Mouse (Mus musculus): Measurements from ENCODE around the gene Carns1. TPM values are rescaled to one million over a fixed set of nuclear protein-coding genes. Genes with fewer than 3 reads are reported as not detected.
A peak's percentile ranks its signal among the peaks of the same experiment; 100 is the strongest.

The Carns1 gene
- polyA plus RNA-seq, 1 experiment from 2014 or later = 3.9 TPM

DNA sequence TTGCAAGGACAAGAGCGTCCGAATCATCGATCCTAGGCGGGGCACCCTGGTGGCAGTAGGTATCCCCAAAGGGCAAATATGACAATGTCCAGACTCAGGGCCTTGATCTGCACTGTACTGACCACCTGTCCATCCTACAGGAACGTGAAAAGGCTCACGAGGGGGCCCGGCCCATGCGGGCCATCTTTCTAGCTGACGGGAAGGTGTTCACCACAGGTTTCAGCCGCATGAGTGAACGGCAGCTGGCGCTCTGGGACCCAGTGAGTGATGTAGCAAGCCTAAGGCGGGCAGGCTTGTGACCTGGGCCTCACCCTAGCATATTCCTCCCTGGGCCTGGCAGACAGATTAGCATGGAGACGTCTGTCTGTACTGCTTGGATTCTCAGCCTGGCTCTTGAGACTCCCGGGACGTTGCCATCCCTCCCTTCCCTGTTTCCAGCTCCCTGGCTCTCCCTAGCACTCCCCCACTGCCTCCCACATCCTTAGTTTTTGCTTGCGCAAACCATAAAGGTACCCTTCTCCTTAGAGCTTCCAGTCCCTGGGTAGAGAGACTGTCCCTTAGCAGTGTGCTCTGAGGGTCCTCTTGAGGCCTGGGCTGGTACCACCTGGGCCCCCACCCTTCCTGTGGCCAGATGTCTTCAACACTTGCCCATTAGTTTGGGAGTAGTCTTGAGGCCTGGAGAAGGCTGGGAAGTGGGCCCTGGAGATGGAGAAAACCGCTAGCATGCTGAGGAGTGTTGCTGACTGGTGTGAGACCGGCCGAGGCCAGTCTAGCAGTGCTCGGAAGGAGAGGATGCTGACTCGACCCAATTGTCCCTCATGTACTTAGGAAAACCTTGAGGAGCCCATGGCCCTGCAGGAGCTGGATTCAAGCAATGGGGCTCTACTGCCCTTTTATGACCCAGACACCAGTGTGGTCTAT is 24.5 kb downstream of the Carns1 start:
- 90% methylated on average over 22 of the region's 22 CpGs for WGBS
- H3K36me3 ChIP-seq = peaks cover 52% of the 10 kb centered on the region
- no peak for DNase-seq (ENCODE audit: low spot score)
- no peak overlapping the region for H3K27ac ChIP-seq
- no peaks in the 10 kb centered on the region for H3K27me3 ChIP-seq (ENCODE audit: insufficient read depth, poor library complexity, severe bottlenecking)
- peaks cover 42% of the 10 kb centered on the region for H3K4me1 ChIP-seq (replicated peaks)
- H3K4me3 ChIP-seq = peak overlapping the region; percentile 2; the same call in 1 of the 2 replicates
- no peaks in the 10 kb centered on the region for H3K9me3 ChIP-seq

DNA sequence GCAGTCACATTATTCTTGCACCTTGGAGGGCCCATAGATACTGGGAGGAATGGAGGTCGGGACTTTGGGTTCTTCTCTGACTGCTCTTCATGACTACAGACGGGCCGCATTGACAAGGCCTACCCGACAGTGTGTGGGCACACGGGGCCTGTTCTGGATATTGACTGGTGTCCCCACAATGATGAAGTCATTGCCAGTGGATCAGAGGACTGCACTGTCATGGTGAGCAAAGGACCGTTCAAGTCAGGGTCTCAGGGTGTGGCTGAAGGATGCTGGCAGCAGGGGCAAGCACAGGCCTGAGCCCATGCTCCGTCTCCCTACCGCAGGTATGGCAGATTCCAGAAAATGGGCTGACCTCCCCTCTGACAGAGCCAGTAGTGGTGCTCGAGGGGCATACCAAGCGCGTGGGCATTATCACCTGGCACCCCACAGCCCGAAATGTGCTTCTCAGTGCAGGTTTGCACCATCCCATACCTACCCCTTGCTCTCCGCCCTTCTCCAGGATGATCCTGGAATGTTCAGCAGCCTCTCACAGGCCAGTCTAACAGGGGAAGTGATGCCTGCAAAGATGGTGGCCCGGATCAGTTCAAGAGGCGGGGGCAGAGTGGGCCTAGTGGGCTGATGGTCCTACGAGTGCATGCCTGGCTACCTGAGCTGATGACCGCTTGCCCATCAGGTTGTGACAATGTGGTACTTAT is 25.4 kb downstream of the Carns1 start:
- H3K36me3 ChIP-seq = peaks cover 44% of the 10 kb centered on the region
- peaks cover 39% of the 10 kb centered on the region for H3K4me1 ChIP-seq (replicated peaks)
- no peaks in the 10 kb centered on the region for H3K9me3 ChIP-seq
- no peak for DNase-seq (ENCODE audit: low spot score)
- peak overlapping the region; percentile 79 for H3K4me3 ChIP-seq
- H3K27me3 ChIP-seq (ENCODE audit: insufficient read depth, poor library complexity, severe bottlenecking) = no peaks in the 10 kb centered on the region
- no peak overlapping the region for H3K27ac ChIP-seq
- 94% methylated on average over 17 of the region's 17 CpGs for WGBS

DNA sequence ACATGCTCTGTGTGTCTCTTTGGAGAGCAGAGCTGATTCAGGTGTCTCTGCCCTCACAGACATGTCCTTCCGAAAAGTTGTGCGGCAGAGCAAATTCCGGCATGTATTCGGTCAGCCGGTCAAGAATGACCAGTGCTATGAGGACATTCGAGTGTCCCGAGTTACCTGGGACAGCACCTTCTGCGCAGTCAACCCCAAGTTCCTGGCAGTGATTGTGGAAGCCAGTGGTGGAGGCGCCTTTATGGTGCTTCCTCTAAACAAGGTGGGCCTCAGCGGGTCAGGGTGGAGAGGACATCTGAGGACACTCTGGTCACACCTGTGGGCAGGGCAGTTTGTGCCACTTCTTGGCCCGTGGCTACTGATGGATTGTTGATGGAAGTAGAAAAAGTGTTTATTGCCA is 26.0 kb downstream of the Carns1 start:
- no peak for DNase-seq (ENCODE audit: low spot score)
- Histone ChIP-seq H3K4me3 (peak overlapping the region; percentile 79), H3K4me1 (replicated peaks) (peaks cover 43% of the 10 kb centered on the region), H3K27ac (no peak overlapping the region), H3K9me3 (no peaks in the 10 kb centered on the region), H3K36me3 (peaks cover 44% of the 10 kb centered on the region), H3K27me3 (ENCODE audit: insufficient read depth, poor library complexity, severe bottlenecking) (no peaks in the 10 kb centered on the region)
- WGBS = 90% methylated on average over 11 of the region's 11 CpGs

DNA sequence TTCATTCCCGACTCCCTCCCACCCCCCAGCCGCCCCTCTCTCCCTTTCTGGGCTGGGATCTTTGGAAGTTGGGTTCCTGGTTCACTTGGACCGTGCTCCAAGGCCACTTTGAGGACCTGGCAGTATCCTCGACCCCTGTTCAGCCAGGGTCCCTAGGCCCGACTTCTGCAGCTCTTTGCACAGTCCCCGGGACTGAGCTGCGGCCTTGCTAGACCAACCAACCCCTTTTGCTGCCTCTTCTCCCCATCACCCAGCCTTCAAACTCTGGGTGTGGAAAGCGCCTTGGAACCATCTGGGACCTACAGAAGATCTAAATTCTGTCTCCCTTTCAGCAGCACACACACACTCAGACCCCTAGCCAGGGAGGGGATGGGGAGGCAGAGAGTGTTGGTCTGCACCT is 26.5 kb downstream of the Carns1 start:
- H3K4me3 ChIP-seq = peak overlapping the region; percentile 79
- H3K36me3 ChIP-seq = peaks cover 42% of the 10 kb centered on the region
- H3K4me1 ChIP-seq (replicated peaks) = peaks cover 42% of the 10 kb centered on the region
- 5% methylated on average over 8 of the region's 8 CpGs for WGBS
- DNase-seq (ENCODE audit: low spot score) = no peak
- H3K27ac ChIP-seq = peak overlapping the region; percentile 89
- no peaks in the 10 kb centered on the region for H3K9me3 ChIP-seq
- no peaks in the 10 kb centered on the region for H3K27me3 ChIP-seq (ENCODE audit: insufficient read depth, poor library complexity, severe bottlenecking)

DNA sequence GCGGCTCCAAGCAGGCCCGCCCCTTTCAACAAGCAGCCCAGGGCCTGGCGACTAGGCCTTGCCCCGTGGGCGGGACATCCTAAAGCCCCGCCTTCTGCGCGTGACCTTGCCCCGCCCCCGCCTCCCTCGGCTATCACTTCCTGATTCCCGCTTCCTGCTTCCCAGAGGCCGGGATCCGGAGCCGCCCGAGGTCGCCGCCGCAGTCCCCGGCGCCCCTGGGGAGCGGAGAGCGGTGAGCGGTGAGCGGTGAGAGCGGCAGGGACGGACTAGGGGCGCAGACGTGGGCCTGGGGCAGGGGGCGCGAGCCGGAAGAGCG is 26.8 kb downstream of the Carns1 start, which contains the start of gene Coro1b:
TSS of gene Coro1b (plus strand) at position 129 of the 316 bp plus-strand sequence.
- Histone ChIP-seq H3K27me3 (ENCODE audit: insufficient read depth, poor library complexity, severe bottlenecking) (no peaks in the 10 kb centered on the region), H3K27ac (peak within 1 kb of the TSS; percentile 89), H3K36me3 (peaks cover 38% of the 10 kb centered on the region), H3K9me3 (no peaks in the 10 kb centered on the region), H3K4me3 (peak within 1 kb of the TSS; percentile 79), H3K4me1 (replicated peaks) (peaks cover 44% of the 10 kb centered on the region)
- under 1% methylated on average over 33 of the region's 33 CpGs for WGBS
- DNase-seq (ENCODE audit: low spot score) = peak; percentile 96

DNA sequence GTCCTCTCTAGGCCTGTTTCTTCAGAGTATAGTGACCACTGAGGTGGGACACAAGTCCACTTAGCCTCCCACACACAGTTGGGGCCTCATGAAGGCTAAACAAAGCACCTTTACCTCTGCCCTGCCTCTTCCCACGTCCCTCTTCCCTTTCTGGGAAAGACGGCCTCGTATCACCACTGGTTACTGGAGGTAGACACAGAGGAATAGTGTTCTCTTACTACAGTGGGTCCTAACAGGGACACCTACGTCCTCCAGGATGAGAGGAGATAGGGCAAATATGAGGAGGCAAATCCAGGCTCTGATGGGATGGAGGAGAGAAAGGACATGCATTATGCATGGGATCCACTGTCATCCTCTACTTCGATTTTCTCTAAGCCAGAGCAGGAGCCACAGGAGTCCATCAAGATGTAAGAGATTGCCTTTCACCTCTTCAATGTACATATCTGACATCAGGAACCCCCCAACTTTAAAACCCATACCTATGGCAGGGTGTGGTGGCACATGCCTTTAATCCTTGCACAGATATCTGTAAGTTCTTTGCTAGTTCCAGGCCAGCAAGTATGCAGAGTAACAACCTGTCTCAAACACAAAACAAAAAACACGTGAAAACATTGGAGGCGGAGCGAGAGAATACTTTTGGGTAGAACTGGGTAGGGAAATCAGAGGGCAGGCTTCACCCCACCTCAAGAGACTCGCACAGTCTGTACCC is 27.3 kb downstream of the Carns1 start:
- H3K4me1 ChIP-seq (replicated peaks) = peaks cover 40% of the 10 kb centered on the region
- H3K27ac ChIP-seq = peak overlapping the region; percentile 89
- no peaks in the 10 kb centered on the region for H3K27me3 ChIP-seq (ENCODE audit: insufficient read depth, poor library complexity, severe bottlenecking)
- 33% methylated on average over 9 of the region's 9 CpGs for WGBS
- DNase-seq (ENCODE audit: low spot score) = no peak
- peak overlapping the region; percentile 79 for H3K4me3 ChIP-seq
- H3K9me3 ChIP-seq = no peaks in the 10 kb centered on the region
- H3K36me3 ChIP-seq = peaks cover 33% of the 10 kb centered on the region

DNA sequence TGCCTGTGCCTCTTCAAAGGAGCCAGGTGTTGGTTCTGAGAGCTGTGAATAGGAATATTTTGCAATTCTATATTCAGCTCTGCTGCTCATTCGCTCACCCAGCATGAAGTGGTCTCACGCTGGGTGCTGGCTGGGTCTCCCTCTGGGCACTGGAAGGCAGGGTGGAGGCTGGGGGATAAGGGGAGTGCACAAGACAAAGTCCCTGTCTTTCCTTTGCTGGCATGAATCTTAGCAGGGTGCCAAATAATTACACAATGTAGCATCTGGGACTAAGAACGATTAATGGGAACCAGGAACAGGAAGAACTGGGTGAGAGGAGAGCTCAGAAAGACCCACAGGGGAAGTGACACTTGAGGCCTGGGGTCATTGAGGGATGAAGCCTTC is 28.3 kb downstream of the Carns1 start:
- peaks cover 40% of the 10 kb centered on the region for H3K4me1 ChIP-seq (replicated peaks)
- no peaks in the 10 kb centered on the region for H3K9me3 ChIP-seq
- H3K27me3 ChIP-seq (ENCODE audit: insufficient read depth, poor library complexity, severe bottlenecking) = no peaks in the 10 kb centered on the region
- no peak overlapping the region for H3K4me3 ChIP-seq
- WGBS = 48% methylated on average over 3 of the region's 3 CpGs
- peaks cover 24% of the 10 kb centered on the region for H3K36me3 ChIP-seq
- no peak overlapping the region for H3K27ac ChIP-seq
- DNase-seq (ENCODE audit: low spot score) = no peak

DNA sequence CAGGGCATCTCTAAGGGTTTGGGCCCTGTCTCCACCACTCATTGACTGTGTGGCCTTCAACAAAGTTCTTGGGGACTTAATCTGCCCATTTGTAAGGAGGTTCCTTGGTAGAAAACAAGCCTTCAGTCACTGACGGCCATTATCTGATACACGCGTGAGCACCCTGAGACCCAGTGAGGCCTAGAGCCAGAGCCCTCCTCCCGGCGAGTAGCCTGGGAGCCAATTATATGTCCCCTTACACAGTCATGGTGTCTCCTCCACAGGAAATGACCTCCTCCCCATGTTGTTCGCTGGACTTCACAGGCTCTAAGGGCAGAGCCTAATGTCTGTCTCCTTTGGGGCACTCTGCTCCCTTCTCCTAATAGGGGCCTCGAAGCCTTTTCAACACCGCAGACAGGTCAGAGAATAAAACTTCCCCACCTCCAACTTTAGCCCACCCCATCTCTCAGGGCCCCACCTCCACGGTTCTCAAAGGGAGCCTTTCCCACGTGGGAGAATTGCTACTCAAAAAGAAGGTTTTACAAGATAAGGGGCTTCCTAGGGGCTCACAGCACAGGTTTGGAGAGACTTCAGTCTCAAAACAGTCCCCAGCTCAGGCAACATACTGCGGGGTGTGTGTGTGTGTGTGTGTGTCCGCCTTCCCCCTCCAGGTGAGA is 28.8 kb downstream of the Carns1 start:
- no peaks in the 10 kb centered on the region for H3K27me3 ChIP-seq (ENCODE audit: insufficient read depth, poor library complexity, severe bottlenecking)
- WGBS = 60% methylated on average over 12 of the region's 12 CpGs
- H3K4me3 ChIP-seq = no peak overlapping the region
- peaks cover 40% of the 10 kb centered on the region for H3K4me1 ChIP-seq (replicated peaks)
- H3K9me3 ChIP-seq = no peaks in the 10 kb centered on the region
- peaks cover 18% of the 10 kb centered on the region for H3K36me3 ChIP-seq
- DNase-seq (ENCODE audit: low spot score) = no peak
- H3K27ac ChIP-seq = no peak overlapping the region

DNA sequence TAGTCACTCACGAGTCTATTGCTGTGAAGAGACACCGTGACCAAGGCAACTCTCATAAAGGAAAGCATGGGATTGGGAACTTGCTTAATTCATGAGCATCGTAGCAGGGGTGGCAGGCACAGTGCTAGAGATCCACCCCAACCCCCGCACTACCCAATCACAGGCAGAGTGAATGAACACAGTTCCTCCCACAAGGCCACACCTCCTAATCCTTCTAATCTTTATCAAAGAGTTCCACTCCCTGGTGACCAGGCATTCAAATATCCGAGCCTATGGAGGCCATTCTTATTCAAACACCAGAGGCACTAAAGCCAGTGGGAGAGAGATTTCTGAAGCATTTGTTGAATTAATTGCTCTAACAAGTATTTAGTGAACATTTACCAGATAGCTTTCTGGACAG is 29.3 kb downstream of the Carns1 start:
- no peak overlapping the region for H3K4me3 ChIP-seq
- peaks cover 13% of the 10 kb centered on the region for H3K36me3 ChIP-seq
- 87% methylated on average over 5 of the region's 5 CpGs for WGBS
- peaks cover 40% of the 10 kb centered on the region for H3K4me1 ChIP-seq (replicated peaks)
- DNase-seq (ENCODE audit: low spot score) = no peak
- H3K27me3 ChIP-seq (ENCODE audit: insufficient read depth, poor library complexity, severe bottlenecking) = no peaks in the 10 kb centered on the region
- H3K27ac ChIP-seq = no peak overlapping the region
- no peaks in the 10 kb centered on the region for H3K9me3 ChIP-seq

DNA sequence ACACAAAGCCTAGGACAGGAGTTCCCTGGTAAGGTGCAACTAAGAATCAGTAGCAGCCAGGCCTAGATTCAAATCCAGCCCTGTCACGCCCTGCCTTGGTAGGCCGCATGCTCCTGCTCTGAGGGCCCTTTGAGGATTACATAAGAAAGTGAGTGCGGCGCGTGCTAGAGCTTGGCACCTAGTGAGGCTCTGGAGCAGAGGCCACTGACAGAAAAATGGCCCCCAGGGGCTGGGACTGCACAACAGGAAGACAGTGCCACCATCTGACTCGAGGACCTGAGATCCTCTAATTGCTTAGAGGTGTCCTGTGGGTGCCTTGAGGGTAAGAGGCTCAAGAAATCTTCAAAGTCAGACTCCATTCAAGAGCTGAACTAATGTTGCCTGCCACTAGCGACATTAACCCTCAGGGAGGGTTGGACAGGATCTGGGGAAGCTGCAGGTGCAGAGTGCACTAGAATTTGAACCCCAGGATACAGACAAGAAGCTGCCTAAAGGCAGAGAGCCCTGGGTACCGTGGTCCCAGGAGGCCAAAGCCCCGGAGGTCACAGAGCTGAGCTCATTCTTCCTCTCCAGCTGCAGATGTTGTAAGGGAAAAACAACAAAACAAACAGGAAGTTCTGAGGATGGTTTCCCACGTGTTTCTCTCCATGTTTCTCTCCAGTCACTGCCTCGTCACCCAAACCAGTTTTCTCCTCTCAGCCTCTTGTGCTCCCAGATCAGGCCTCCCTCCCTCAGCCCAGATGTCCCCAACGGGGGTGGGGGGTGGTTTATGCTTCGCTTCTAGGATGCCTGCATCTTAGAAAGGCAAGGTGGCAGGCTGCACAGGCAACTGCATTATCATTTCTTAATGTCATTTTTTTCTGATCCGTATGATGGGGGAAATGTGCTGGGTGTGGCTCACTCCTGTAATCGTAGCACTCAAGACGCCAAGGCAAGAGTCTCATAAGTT is 30.5 kb downstream of the Carns1 start:
- 85% methylated on average over 16 of the region's 16 CpGs for WGBS
- no peak overlapping the region for H3K27ac ChIP-seq

DNA sequence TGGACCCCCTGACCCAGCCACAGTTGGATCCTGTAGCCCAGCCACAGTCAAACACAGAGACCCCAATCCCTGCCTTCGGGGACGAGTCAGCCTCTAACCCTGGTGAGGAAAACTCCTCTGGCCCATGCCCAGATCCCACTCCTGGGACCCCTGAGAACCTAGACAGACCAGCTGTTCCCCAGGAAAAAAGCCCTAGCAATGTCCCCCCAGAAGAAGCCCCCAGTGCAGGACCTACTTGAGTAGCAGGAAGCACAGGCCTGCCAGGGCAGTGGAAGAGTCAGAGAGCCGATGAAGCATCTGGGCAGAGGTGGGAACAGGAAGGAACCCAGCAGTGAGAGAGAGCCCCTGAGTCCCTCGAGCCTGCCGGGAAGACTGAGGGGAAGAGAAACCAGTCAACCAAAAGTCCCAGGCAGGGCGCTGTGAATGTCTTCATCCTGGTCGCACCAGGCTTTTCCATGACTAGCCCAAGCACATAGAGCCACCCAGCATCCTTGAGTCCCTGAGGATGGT is 31.5 kb downstream of the Carns1 start, which contains the start of gene Cabp4:
TSS of gene Cabp4 (minus strand) at position 275 of the 510 bp plus-strand sequence.
- no peaks in the 10 kb centered on the region for H3K9me3 ChIP-seq
- H3K27ac ChIP-seq = 0 out of 2 replicates have a peak within 1 kb of the TSS, but pooled peaks have one; percentile 23
- DNase-seq (ENCODE audit: low spot score) = no peak
- no peak within 1 kb of the TSS for H3K4me3 ChIP-seq
- H3K36me3 ChIP-seq = no peaks in the 10 kb centered on the region
- WGBS = 82% methylated on average over 7 of the region's 7 CpGs
- H3K4me1 ChIP-seq (replicated peaks) = peaks cover 31% of the 10 kb centered on the region
- no peaks in the 10 kb centered on the region for H3K27me3 ChIP-seq (ENCODE audit: insufficient read depth, poor library complexity, severe bottlenecking)

More for the DNA sequence above, 30.5 kb downstream of the Carns1 start:
- DNase-seq (ENCODE audit: low spot score) = no peak
- Histone ChIP-seq H3K9me3 (no peaks in the 10 kb centered on the region), H3K4me1 (replicated peaks) (peaks cover 33% of the 10 kb centered on the region), H3K27me3 (ENCODE audit: insufficient read depth, poor library complexity, severe bottlenecking) (no peaks in the 10 kb centered on the region), H3K4me3 (no peak overlapping the region), H3K36me3 (peaks cover 2% of the 10 kb centered on the region)
